Mouse (Mus musculus) kidney, adult 2 months (tissue): ENCODE measurements at regions not wholly inside any gene's neighbourhood (a gene's known extent, or its start where the extent isn't known, plus 50 kb on each side); places are given as distances from the start of the nearest gene placed in this dataset.

Experiments used
- DNase-seq: peaks from one replicate; pipeline ENCODE4 v3.0.0; 2021
- H3K27ac ChIP-seq: fragments of 200-500 bp; 2 replicates; pipeline ENCODE4 v1.5.1; 2012; ENCODE audit warnings: low read depth, low read length, control low read depth, inconsistent platforms; ENCODE audit not compliant: insufficient read depth
- H3K27me3 ChIP-seq: fragments of 200-500 bp; replicated peaks from 2 replicates; pipeline ENCODE4 v1.6.1; 2012; ENCODE audit warnings: mild to moderate bottlenecking, moderate library complexity, low read length, inconsistent platforms; ENCODE audit not compliant: control insufficient read depth, insufficient read depth
- H3K36me3 ChIP-seq: fragments of 200-500 bp; 2 replicates; pipeline ENCODE4 v1.6.1; 2012; ENCODE audit warnings: mild to moderate bottlenecking, moderate library complexity, low read length, inconsistent platforms; ENCODE audit not compliant: control insufficient read depth, insufficient read depth
- H3K4me1 ChIP-seq: fragments of 200-500 bp; 2 replicates; pipeline ENCODE4 v1.6.1; 2011; ENCODE audit warnings: low read length; ENCODE audit not compliant: control insufficient read depth, insufficient read depth
- H3K4me3 ChIP-seq: fragments of 200-500 bp; 2 replicates; pipeline ENCODE4 v1.5.1; 2011; ENCODE audit warnings: mild to moderate bottlenecking, low read depth, low read length, control low read depth; ENCODE audit not compliant: insufficient read depth
- CTCF ChIP-seq: fragments of 200-500 bp; conservative IDR thresholded peaks from 2 replicates; pipeline ENCODE4 v1.5.1; 2011; ENCODE audit warnings: low read depth, mild to moderate bottlenecking, control low read depth, low read length, moderate library complexity, mixed read lengths; ENCODE audit not compliant: insufficient read depth, insufficient read length
- POLR2A ChIP-seq: fragments of 200-500 bp; IDR thresholded peaks from one replicate; pipeline ENCODE4 v1.6.1; 2011; ENCODE audit warnings: low read depth, low read length, control low read depth
- WGBS: fragments of 180-500 bp; shearing (Covaris S2); methylation state at CpG from one replicate; pipeline ENCODE4 v1.1.7; 2018; 5-methylcytosine and 5-hydroxymethylcytosine counted together

- no peak for DNase-seq
- no peaks in the 10 kb centered on the region for H3K4me1 ChIP-seq
- H3K27me3 ChIP-seq, result no peaks in the 10 kb centered on the region
- no peak overlapping the region for H3K4me3 ChIP-seq
- TF ChIP-seq CTCF (no peak), POLR2A (no peak)
- no peak overlapping the region for H3K27ac ChIP-seq
- H3K36me3 ChIP-seq, result no peaks in the 10 kb centered on the region
- 91% methylated on average over 1 of the region's 1 CpGs for WGBS
Measured at GRCm38 (mm10) chr15:87342656-87343055, 201.4 kb upstream of the Fam19a5 start.

- Histone ChIP-seq H3K4me3 (no peak overlapping the region), H3K36me3 (no peaks in the 10 kb centered on the region), H3K4me1 (no peaks in the 10 kb centered on the region), H3K27me3 (no peaks in the 10 kb centered on the region), H3K27ac (no peak overlapping the region)
- peak; percentile 79 for DNase-seq
- 36% methylated on average over 3 of the region's 3 CpGs for WGBS
- TF ChIP-seq POLR2A, result no peak
- TF ChIP-seq CTCF, result no peak
Measured at GRCm38 (mm10) chr15:87345826-87346225, 198.3 kb upstream of the Fam19a5 start.

GRCm38 (mm10) chr15:87349533-87350247, 194.4 kb upstream of the Fam19a5 start:
- Histone ChIP-seq H3K27me3 (no peaks in the 10 kb centered on the region), H3K4me1 (no peaks in the 10 kb centered on the region), H3K4me3 (no peak overlapping the region), H3K36me3 (no peaks in the 10 kb centered on the region), H3K27ac (no peak overlapping the region)
- 54% methylated on average over 11 of the region's 11 CpGs for WGBS
- DNase-seq, result no peak
- TF ChIP-seq CTCF (no peak), POLR2A (no peak)

GRCm38 (mm10) chr15:87352812-87353211, 191.3 kb upstream of the Fam19a5 start:
- H3K4me3 ChIP-seq, result no peak overlapping the region
- WGBS, result 80% methylated on average over 8 of the region's 8 CpGs
- no peaks in the 10 kb centered on the region for H3K36me3 ChIP-seq
- TF ChIP-seq CTCF (no peak), POLR2A (no peak)
- H3K27ac ChIP-seq, result no peak overlapping the region
- no peak for DNase-seq
- no peaks in the 10 kb centered on the region for H3K4me1 ChIP-seq
- no peaks in the 10 kb centered on the region for H3K27me3 ChIP-seq

GRCm38 (mm10) chr15:87353886-87354285, 190.2 kb upstream of the Fam19a5 start:
- Histone ChIP-seq H3K27me3 (no peaks in the 10 kb centered on the region; the same call in 1 of the 2 replicates), H3K4me1 (no peaks in the 10 kb centered on the region), H3K36me3 (no peaks in the 10 kb centered on the region), H3K4me3 (no peak overlapping the region), H3K27ac (no peak overlapping the region)
- no peak for DNase-seq
- TF ChIP-seq POLR2A (no peak), CTCF (no peak)
- WGBS, result 75% methylated on average over 11 of the region's 11 CpGs

GRCm38 (mm10) chr15:87360457-87360856, 183.6 kb upstream of the Fam19a5 start:
- H3K27ac ChIP-seq, result no peak overlapping the region
- WGBS, result 64% methylated on average over 3 of the region's 3 CpGs
- DNase-seq, result no peak
- H3K27me3 ChIP-seq, result no peaks in the 10 kb centered on the region; the same call in 1 of the 2 replicates
- no peak overlapping the region for H3K4me3 ChIP-seq
- H3K4me1 ChIP-seq, result no peaks in the 10 kb centered on the region
- no peaks in the 10 kb centered on the region for H3K36me3 ChIP-seq
- TF ChIP-seq POLR2A (no peak), CTCF (no peak)

- Histone ChIP-seq H3K4me1 (no peaks in the 10 kb centered on the region), H3K27ac (no peak overlapping the region), H3K27me3 (no peaks in the 10 kb centered on the region), H3K36me3 (no peaks in the 10 kb centered on the region), H3K4me3 (no peak overlapping the region)
- WGBS, result 45% methylated on average over 8 of the region's 8 CpGs
- DNase-seq, result peak; percentile 16
- TF ChIP-seq POLR2A, result no peak
- TF ChIP-seq CTCF, result peak; percentile 64
Measured at GRCm38 (mm10) chr15:87365712-87366361, 178.3 kb upstream of the Fam19a5 start.
